Mouse (Mus musculus) intestine, embryonic 14.5 days (tissue): ENCODE measurements around the gene Spats1. TPM values are rescaled to one million over a fixed set of nuclear protein-coding genes. Genes with fewer than 3 reads are reported as not detected.
A peak's percentile ranks its signal among the peaks of the same experiment; 100 is the strongest.

Experiments used
- ATAC-seq: fragments of 200-750 bp; cut with Nextera tagmentation; replicated peaks from 2 replicates; pipeline ENCODE4 v1.8.0; 2017; ENCODE audit warnings: low read depth, moderate number of reproducible peaks, moderate TSS enrichment, moderate library complexity; ENCODE audit not compliant: low FRiP score, low TSS enrichment
- DNase-seq: peaks from one replicate; pipeline ENCODE4 v3.0.0-alpha.2; 2018; ENCODE audit warnings: low spot score
- H3K27ac ChIP-seq: fragments of 300-500 bp; sonication (generic); 2 replicates; pipeline ENCODE4 v1.5.1; 2014; ENCODE audit warnings: low read depth, mild to moderate bottlenecking, control low read depth
- H3K27me3 ChIP-seq: fragments of 300-500 bp; sonication (generic); replicated peaks from 2 replicates; pipeline ENCODE4 v1.6.1; 2014; ENCODE audit warnings: low read length, control low read depth; ENCODE audit not compliant: control insufficient read depth, insufficient read depth
- H3K36me3 ChIP-seq: fragments of 300-500 bp; sonication (generic); 2 replicates; pipeline ENCODE4 v1.6.1; 2014; ENCODE audit warnings: low read length, control low read depth; ENCODE audit not compliant: control insufficient read depth, insufficient read depth
- H3K4me1 ChIP-seq: fragments of 300-500 bp; sonication (generic); replicated peaks from 2 replicates; pipeline ENCODE4 v1.6.1; 2014; ENCODE audit warnings: low read length, control low read depth, mixed read lengths; ENCODE audit not compliant: control insufficient read depth, insufficient read depth
- H3K4me2 ChIP-seq: fragments of 300-500 bp; sonication (generic); 2 replicates; pipeline ENCODE4 v1.6.1; 2014; ENCODE audit warnings: low read length
- H3K4me3 ChIP-seq: fragments of 300-500 bp; sonication (generic); 2 replicates; pipeline ENCODE4 v1.5.1; 2014; ENCODE audit warnings: low read depth, low read length, control low read depth, mixed read lengths
- H3K9ac ChIP-seq: fragments of 300-500 bp; sonication (generic); 2 replicates; pipeline ENCODE4 v1.6.1; 2014; ENCODE audit warnings: mild to moderate bottlenecking, low read length
- H3K9me3 ChIP-seq: fragments of 300-500 bp; sonication (generic); 2 replicates; pipeline ENCODE4 v1.6.1; 2016; ENCODE audit warnings: low read length, control low read depth; ENCODE audit not compliant: control insufficient read depth
- WGBS: fragments of 180-500 bp; shearing (Covaris S2); extraction: QIAGEN DNeasy Blood & Tissue Kit; methylation state at CpG from one replicate; pipeline ENCODE4 v1.1.7; 2014; 5-methylcytosine and 5-hydroxymethylcytosine counted together
- polyA plus RNA-seq: library from polyadenylated mRNA; unstranded; fragments of >200 nt; fragmentation: Nextera tagmentation; extraction: Ambion mirVana; gene quantifications from 2 replicates; pipeline ENCODE4 v1.2.1, GENCODE M21; 2014

Spats1 gene
- polyA plus RNA-seq, 1 experiment from 2014 or later, result 0.65 TPM

DNA sequence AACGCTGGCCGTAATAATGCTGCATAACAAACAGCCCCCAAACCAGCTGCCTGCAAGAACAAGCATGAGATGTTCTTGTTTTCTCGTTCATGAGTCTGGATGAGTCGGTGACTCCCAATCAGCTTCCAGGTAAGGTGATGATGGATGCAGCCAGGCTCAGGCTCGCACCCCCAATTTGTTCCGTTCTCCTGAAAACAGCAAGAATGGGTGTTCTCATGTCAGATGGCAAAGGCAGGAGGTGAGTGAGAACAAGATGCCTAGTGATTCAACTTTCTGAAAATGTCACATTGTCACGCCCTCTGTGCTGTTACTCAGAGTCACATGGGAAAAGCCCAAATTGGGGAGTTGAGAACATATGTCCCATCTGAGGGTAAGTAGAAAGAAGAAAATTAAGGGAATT, 10.4 kb upstream of the Spats1 start:
- Histone ChIP-seq H3K27me3 (no peaks in the 10 kb centered on the region), H3K9ac (no peak overlapping the region), H3K4me2 (no peak overlapping the region), H3K36me3 (no peaks in the 10 kb centered on the region), H3K4me3 (no peak overlapping the region), H3K9me3 (no peaks in the 10 kb centered on the region), H3K4me1 (no peaks in the 10 kb centered on the region), H3K27ac (no peak overlapping the region)
- 89% methylated on average over 7 of the region's 7 CpGs for WGBS
- ATAC-seq, result no peak
- no peak for DNase-seq

DNA sequence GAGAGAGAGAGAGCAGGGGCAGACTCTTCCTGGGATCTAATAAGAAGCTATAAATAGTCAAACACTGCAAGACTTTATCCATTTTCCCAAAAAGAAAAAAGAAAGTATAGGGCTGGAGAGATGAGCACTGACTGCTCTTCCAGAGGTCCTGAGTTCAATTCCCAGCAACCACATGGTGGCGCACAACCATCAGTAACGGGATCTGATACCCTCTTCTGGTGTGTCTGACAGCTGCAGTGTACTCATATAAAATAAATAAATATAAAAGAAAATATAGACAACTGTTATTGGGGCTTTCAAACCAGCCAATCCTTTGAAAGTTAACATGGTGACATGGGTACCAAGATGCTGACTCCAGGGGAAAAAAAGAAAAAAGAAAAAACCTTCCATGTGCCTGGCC, 5.2 kb upstream of the Spats1 start:
- Histone ChIP-seq H3K4me2 (no peak overlapping the region), H3K9ac (no peak overlapping the region), H3K27me3 (peaks cover 8% of the 10 kb centered on the region; the same call in 1 of the 2 replicates), H3K36me3 (no peaks in the 10 kb centered on the region), H3K27ac (no peak overlapping the region), H3K9me3 (no peaks in the 10 kb centered on the region), H3K4me3 (no peak overlapping the region), H3K4me1 (no peaks in the 10 kb centered on the region)
- DNase-seq (no peak), ATAC-seq (no peak)
- WGBS, result 31% methylated on average over 2 of the region's 2 CpGs

DNA sequence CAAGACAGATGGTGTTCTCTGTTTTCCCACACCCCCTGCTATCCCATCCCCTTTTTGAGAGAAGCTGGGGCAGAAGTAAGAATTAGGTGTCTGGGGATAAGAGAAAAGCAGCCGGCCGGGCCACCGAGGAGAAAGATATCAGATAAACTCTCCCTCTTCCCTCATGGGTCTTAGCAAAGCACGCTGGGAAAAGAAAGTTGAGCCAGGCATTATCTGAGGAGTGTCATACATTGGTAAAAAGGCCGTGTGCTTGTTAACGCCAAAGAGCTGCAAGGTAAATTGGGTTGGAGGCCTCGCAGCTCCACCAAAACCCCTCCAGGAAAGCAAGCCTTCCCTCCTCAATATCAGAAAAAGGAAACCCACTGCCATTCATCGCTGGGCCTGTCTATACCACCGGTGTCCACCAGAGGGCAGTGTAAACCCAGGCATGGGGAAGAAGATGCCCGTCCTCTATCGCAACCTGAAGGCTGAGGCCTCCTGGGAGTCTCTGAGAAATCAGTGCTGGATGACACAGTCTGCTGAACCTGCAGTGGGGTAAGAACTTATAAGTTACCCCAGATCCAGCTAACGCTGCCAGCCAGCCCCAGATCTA, 3.1 kb upstream of the Spats1 start:
- no peak overlapping the region for H3K4me2 ChIP-seq
- H3K9ac ChIP-seq, result no peak overlapping the region
- ATAC-seq (no peak), DNase-seq (peak; percentile 96)
- no peak overlapping the region for H3K27ac ChIP-seq
- no peak overlapping the region for H3K4me3 ChIP-seq
- 15% methylated on average over 12 of the region's 12 CpGs for WGBS
- H3K4me1 ChIP-seq, result no peaks in the 10 kb centered on the region; the same call in 1 of the 2 replicates
- no peaks in the 10 kb centered on the region for H3K36me3 ChIP-seq
- no peaks in the 10 kb centered on the region for H3K9me3 ChIP-seq
- peaks cover 26% of the 10 kb centered on the region for H3K27me3 ChIP-seq

DNA sequence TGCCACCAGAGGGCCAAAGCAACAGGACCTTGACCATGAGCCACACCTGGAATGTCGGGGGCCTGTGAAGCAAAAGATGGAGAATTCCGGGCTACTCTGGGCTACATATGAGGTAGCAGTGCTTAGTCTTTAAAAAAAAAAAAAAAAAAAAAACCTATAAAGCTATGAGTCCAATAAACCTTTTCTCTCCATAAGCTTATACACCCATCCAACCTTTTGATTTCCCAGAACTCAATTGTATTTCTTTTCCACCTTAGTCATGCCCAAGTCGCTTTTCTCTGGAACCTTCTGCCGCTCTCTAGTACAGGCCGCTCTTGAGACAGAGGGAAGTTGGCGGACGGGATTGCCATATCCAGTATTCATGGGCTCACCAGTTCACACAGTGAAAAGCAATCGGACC, 1.1 kb downstream of the Spats1 start:
- no peaks in the 10 kb centered on the region; the same call in 1 of the 2 replicates for H3K4me1 ChIP-seq
- H3K27me3 ChIP-seq, result peaks cover 28% of the 10 kb centered on the region
- 68% methylated on average over 8 of the region's 8 CpGs for WGBS
- H3K9ac ChIP-seq, result no peak overlapping the region
- H3K4me3 ChIP-seq, result 0 out of 2 replicates have a peak overlapping the region, but pooled peaks have one; percentile 36
- ATAC-seq (no peak), DNase-seq (no peak)
- peak overlapping the region; percentile 58; the same call in 1 of the 2 replicates for H3K4me2 ChIP-seq
- no peaks in the 10 kb centered on the region for H3K36me3 ChIP-seq
- no peak overlapping the region for H3K27ac ChIP-seq
- H3K9me3 ChIP-seq, result no peaks in the 10 kb centered on the region

DNA sequence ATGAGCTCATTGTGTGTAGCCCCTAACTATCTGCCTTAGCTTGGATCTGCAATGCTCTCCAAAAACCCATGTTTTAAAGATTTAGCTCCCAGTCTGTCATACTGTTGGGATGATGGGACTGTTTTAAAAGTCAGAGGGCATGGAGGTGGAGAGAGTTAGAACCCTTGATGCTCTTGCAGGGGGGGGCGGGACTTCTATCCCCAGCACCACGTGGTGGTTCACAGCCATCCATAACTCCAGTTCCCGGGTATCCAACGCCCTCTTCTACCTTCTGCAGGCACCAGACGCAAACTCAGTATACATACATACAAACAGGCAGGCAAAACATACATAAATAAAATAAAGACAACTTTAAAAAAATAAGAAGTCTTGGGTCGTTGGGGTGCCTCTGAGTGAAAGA, 1.5 kb downstream of the Spats1 start:
- H3K27me3 ChIP-seq, result peaks cover 28% of the 10 kb centered on the region
- DNase-seq, result no peak
- no peak for ATAC-seq
- H3K36me3 ChIP-seq, result no peaks in the 10 kb centered on the region
- no peaks in the 10 kb centered on the region; the same call in 1 of the 2 replicates for H3K4me1 ChIP-seq
- no peak overlapping the region for H3K27ac ChIP-seq
- H3K4me3 ChIP-seq, result no peak overlapping the region
- 72% methylated on average over 6 of the region's 6 CpGs for WGBS
- no peak overlapping the region for H3K9ac ChIP-seq
- H3K9me3 ChIP-seq, result no peaks in the 10 kb centered on the region
- no peak overlapping the region for H3K4me2 ChIP-seq

DNA sequence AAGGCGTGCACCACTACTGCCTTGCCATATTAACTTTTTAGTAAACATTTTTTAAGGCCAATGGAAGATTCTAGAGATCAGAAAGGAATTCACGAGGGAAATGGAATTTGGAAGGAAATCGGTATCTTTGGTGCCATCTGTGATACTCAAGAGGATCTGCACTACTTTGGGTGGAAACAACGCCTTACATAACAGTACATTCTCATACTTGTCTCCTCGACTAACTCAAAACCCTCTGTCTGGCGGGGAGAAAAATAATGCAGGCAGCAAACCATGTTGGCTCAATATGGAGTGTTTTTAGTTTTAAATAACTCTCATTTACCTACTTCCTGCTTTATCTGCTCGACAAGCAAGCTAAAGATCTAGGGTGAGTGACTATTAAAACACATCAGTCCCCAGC, 4.5 kb downstream of the Spats1 start:
- no peaks in the 10 kb centered on the region; the same call in 1 of the 2 replicates for H3K4me1 ChIP-seq
- WGBS, result 86% methylated on average over 7 of the region's 7 CpGs

DNA sequence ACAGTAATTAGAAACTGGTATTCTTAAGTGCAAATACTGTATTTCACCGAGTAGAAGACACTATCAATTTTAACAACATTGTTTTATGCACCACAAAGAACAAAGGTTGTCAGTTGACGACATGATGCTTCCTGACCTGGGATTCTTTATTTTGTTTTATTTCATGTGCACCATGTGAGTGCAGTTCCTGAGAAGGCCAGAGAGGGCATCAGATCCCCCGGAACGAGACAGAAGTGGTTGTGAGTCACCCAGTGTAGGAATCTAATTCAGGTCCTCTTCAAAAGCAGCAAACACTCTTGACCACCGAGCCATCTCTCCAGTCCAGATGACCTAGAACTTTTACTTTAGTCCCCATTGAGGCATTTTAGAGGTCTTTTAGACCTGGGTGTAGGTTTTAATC, 6.9 kb downstream of the Spats1 start:
- WGBS, result 82% methylated on average over 5 of the region's 5 CpGs
- Histone ChIP-seq H3K4me1 (no peaks in the 10 kb centered on the region), H3K4me2 (no peak overlapping the region), H3K36me3 (no peaks in the 10 kb centered on the region), H3K27ac (no peak overlapping the region), H3K9ac (no peak overlapping the region), H3K4me3 (no peak overlapping the region), H3K27me3 (0 out of 2 replicates have a peak, but pooled peaks cover 2% of the 10 kb centered on the region), H3K9me3 (0 out of 2 replicates have a peak, but pooled peaks cover 3% of the 10 kb centered on the region)
- no peak for ATAC-seq
- no peak for DNase-seq

More for the DNA sequence above, 4.5 kb downstream of the Spats1 start:
- H3K9me3 ChIP-seq, result 0 out of 2 replicates have a peak, but pooled peaks cover 3% of the 10 kb centered on the region
- no peaks in the 10 kb centered on the region for H3K36me3 ChIP-seq
- peaks cover 23% of the 10 kb centered on the region for H3K27me3 ChIP-seq
- H3K4me3 ChIP-seq, result no peak overlapping the region
- ATAC-seq (no peak), DNase-seq (no peak)
- H3K4me2 ChIP-seq, result no peak overlapping the region
- no peak overlapping the region for H3K27ac ChIP-seq
- no peak overlapping the region for H3K9ac ChIP-seq

DNA sequence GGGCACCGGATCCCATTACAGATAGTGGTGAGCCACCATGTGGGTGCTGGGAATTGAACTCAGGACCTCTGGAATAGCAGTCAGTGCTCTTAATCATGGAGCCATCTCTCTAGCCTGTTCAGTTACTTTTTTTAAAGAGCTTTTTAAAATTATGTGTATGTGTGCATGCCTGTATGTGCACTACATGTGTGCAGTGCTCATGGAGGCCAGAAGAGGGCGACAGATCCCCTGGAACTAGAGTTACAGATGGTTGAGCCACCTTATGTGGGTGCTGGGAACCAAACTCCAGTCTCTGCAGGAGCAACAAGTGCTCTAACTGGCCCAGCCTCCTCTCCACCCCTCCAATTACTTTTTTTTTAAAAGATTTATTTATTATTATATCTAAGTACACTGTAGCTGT, 8.5 kb downstream of the Spats1 start:
- DNase-seq (no peak), ATAC-seq (no peak)
- H3K36me3 ChIP-seq, result no peaks in the 10 kb centered on the region
- no peak overlapping the region for H3K4me2 ChIP-seq
- H3K4me1 ChIP-seq, result no peaks in the 10 kb centered on the region
- no peak overlapping the region for H3K27ac ChIP-seq
- no peak overlapping the region for H3K9ac ChIP-seq
- 0 out of 2 replicates have a peak, but pooled peaks cover 3% of the 10 kb centered on the region for H3K9me3 ChIP-seq
- H3K27me3 ChIP-seq, result no peaks in the 10 kb centered on the region
- no peak overlapping the region for H3K4me3 ChIP-seq
- 56% methylated on average over 2 of the region's 2 CpGs for WGBS

DNA sequence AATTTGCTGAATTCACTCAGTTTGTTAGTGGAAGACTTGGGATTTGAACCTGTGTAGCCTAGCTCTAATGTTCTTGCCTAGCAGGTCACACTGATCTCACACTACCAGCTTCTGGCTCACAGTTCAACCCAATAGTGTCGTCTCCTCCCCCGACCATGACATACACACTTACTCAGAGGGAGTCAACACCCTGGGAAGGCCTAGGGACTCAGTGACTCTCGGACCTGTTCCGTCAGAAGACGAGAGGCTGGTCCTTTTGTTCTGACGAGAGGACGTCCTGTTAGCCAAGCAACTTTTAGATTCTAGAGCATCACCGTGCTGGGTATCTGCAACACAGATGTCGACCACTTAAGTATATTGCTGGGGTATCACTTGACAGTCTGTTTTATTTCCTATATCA, 11.0 kb downstream of the Spats1 start:
- Histone ChIP-seq H3K4me2 (no peak overlapping the region), H3K9me3 (0 out of 2 replicates have a peak, but pooled peaks cover 3% of the 10 kb centered on the region), H3K27ac (no peak overlapping the region), H3K4me3 (no peak overlapping the region), H3K9ac (no peak overlapping the region), H3K4me1 (no peaks in the 10 kb centered on the region), H3K27me3 (no peaks in the 10 kb centered on the region), H3K36me3 (no peaks in the 10 kb centered on the region)
- DNase-seq (no peak), ATAC-seq (no peak)
- 88% methylated on average over 9 of the region's 9 CpGs for WGBS
